Mouse (Mus musculus) embryonic facial prominence, embryonic 10.5 days (tissue): ENCODE measurements at regions not wholly inside any gene's neighbourhood (a gene's known extent, or its start where the extent isn't known, plus 50 kb on each side); places are given as distances from the start of the nearest gene placed in this dataset.

Source experiments
- DNase-seq: peaks from one replicate; pipeline ENCODE4 v3.0.0-alpha.2; 2017; ENCODE audit warnings: low spot score
- H3K27ac ChIP-seq: fragments of 300-500 bp; sonication (generic); replicated peaks from 2 replicates; pipeline ENCODE4 v1.5.1; 2016; ENCODE audit warnings: mild to moderate bottlenecking
- H3K27me3 ChIP-seq: fragments of 300-500 bp; sonication (generic); replicated peaks from 2 replicates; pipeline ENCODE4 v1.6.1; 2016; ENCODE audit warnings: low read depth, mild to moderate bottlenecking; ENCODE audit not compliant: poor library complexity, severe bottlenecking
- H3K36me3 ChIP-seq: fragments of 300-500 bp; sonication (generic); replicated peaks from 2 replicates; pipeline ENCODE4 v1.6.1; 2016; ENCODE audit warnings: mild to moderate bottlenecking, moderate library complexity
- H3K4me1 ChIP-seq: fragments of 300-500 bp; sonication (generic); 2 replicates; pipeline ENCODE4 v1.6.1; 2016
- H3K4me3 ChIP-seq: fragments of 300-500 bp; sonication (generic); 2 replicates; pipeline ENCODE4 v1.5.1; 2016; ENCODE audit warnings: mild to moderate bottlenecking, moderate library complexity
- H3K9me3 ChIP-seq: fragments of 300-500 bp; sonication (generic); 2 replicates; pipeline ENCODE4 v1.6.1; 2016; ENCODE audit warnings: mild to moderate bottlenecking
- WGBS: fragments of 180-500 bp; shearing (Covaris S2); methylation state at CpG from one replicate; pipeline ENCODE4 v1.1.7; 2016; 5-methylcytosine and 5-hydroxymethylcytosine counted together

- 20% methylated on average over 20 of the region's 20 CpGs for WGBS
- H3K36me3 ChIP-seq, result no peaks in the 10 kb centered on the region
- peak overlapping the region; percentile 85 for H3K27ac ChIP-seq
- DNase-seq, result peak; percentile 81
- H3K27me3 ChIP-seq, result no peaks in the 10 kb centered on the region
- H3K4me3 ChIP-seq, result peak overlapping the region; percentile 37
- H3K9me3 ChIP-seq, result no peaks in the 10 kb centered on the region
- peaks cover 27% of the 10 kb centered on the region for H3K4me1 ChIP-seq
Observed at GRCm38 (mm10) chr12:69501783-69502705, 80.8 kb downstream of the Vcpkmt start.

GRCm38 (mm10) chr12:69501346-69501730 is 81.5 kb downstream of the Vcpkmt start:
- 32% methylated on average over 2 of the region's 2 CpGs for WGBS
- peaks cover 27% of the 10 kb centered on the region for H3K4me1 ChIP-seq
- no peak for DNase-seq
- H3K9me3 ChIP-seq, result no peaks in the 10 kb centered on the region
- H3K4me3 ChIP-seq, result no peak overlapping the region; the same call in 1 of the 2 replicates
- peak overlapping the region; percentile 85 for H3K27ac ChIP-seq
- no peaks in the 10 kb centered on the region for H3K36me3 ChIP-seq
- no peaks in the 10 kb centered on the region for H3K27me3 ChIP-seq

GRCm38 (mm10) chr12:69500600-69501345 is 82.1 kb downstream of the Vcpkmt start:
- Histone ChIP-seq H3K4me3 (no peak overlapping the region), H3K36me3 (no peaks in the 10 kb centered on the region), H3K4me1 (peaks cover 27% of the 10 kb centered on the region), H3K27me3 (no peaks in the 10 kb centered on the region), H3K9me3 (no peaks in the 10 kb centered on the region), H3K27ac (peak overlapping the region; percentile 85)
- WGBS, result 70% methylated on average over 15 of the region's 15 CpGs
- no peak for DNase-seq

- no peaks in the 10 kb centered on the region for H3K27me3 ChIP-seq
- peaks cover 16% of the 10 kb centered on the region for H3K4me1 ChIP-seq
- DNase-seq, result no peak
- WGBS, result 85% methylated on average over 7 of the region's 7 CpGs
- no peak overlapping the region for H3K27ac ChIP-seq
- no peak overlapping the region for H3K4me3 ChIP-seq
- H3K9me3 ChIP-seq, result no peaks in the 10 kb centered on the region
- no peaks in the 10 kb centered on the region for H3K36me3 ChIP-seq
Observed at GRCm38 (mm10) chr12:69497121-69497520, 85.7 kb downstream of the Vcpkmt start.

DNA sequence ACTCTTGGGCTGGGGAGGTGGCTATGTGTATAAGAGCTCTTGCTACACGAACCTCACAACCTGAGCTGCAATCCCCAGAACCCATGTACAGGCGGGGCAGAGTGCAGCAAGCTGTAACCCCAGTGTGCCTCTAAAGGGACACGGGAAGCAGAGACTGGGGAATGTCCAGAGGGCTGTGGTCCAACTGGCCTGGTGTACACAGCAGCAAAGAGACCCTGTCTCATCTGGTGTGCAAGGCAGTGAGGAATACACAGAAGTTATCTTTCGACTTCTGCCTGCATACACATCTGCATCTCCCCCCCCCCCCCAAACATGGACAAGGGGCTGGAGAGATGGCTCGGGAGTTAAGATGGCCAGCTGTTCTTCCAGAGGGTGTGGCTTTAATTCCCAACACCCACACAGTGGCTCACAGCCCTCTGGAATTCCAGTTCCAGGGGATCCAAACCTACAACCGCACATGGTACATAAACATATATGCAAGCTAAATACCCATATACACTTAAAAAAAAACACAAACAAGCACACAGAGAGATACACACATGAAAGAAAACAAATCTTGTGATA is 86.4 kb downstream of the Vcpkmt start:
- Histone ChIP-seq H3K4me1 (peaks cover 9% of the 10 kb centered on the region), H3K27me3 (no peaks in the 10 kb centered on the region), H3K36me3 (no peaks in the 10 kb centered on the region), H3K4me3 (no peak overlapping the region), H3K27ac (no peak overlapping the region), H3K9me3 (no peaks in the 10 kb centered on the region)
- no peak for DNase-seq
- WGBS, result 83% methylated on average over 6 of the region's 6 CpGs

GRCm38 (mm10) chr12:69495776-69496175 is 87.1 kb downstream of the Vcpkmt start:
- no peak overlapping the region; the same call in 1 of the 2 replicates for H3K27ac ChIP-seq
- WGBS, result 91% methylated on average over 5 of the region's 5 CpGs
- no peaks in the 10 kb centered on the region for H3K9me3 ChIP-seq
- H3K36me3 ChIP-seq, result no peaks in the 10 kb centered on the region
- no peaks in the 10 kb centered on the region for H3K27me3 ChIP-seq
- no peak for DNase-seq
- peaks cover 3% of the 10 kb centered on the region for H3K4me1 ChIP-seq
- H3K4me3 ChIP-seq, result no peak overlapping the region

DNA sequence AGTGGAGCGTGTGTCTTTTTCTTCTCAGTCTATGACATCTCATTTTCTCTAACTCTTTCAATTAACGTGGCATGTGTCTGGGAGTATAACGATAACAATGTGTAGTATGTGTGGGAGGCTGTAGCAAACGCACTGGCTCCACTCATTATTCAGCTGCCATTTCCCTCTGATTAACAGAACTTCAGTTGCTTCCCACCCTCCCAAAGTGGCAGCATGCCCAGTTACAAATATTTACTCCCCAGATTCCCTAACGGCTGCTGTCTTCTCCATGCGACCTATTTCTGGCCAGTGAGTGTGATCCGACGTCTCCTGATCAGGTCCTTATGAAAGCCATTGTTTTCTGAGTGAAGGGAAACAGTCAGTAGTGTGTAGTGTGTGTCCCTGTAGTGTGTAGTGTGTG is 88.2 kb downstream of the Vcpkmt start:
- WGBS, result 90% methylated on average over 8 of the region's 8 CpGs
- no peak overlapping the region for H3K4me3 ChIP-seq
- no peak for DNase-seq

DNA sequence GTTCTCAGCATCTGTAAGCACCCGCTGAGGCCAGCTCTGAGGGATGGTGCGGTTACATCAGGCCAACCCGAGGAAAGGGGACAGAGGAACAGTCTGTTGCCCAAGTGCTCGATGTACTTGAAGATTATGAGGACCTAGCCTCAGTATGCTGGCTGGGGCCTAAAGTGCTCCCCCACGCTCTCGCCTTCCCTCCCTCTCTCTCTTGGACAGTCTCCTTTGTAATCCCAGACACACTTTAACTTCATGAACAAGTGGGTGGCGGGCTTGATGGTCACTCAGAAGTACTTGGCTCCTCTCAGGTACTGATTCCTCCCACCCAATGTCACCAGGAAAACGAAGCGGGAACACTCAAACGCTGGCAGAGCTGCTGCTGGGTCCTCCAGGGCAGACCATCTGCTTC is 93.1 kb downstream of the Vcpkmt start:
- WGBS, result 92% methylated on average over 10 of the region's 10 CpGs
- H3K27ac ChIP-seq, result no peak overlapping the region
- no peaks in the 10 kb centered on the region for H3K9me3 ChIP-seq
- H3K4me3 ChIP-seq, result no peak overlapping the region
- no peaks in the 10 kb centered on the region for H3K27me3 ChIP-seq
- no peak for DNase-seq
- H3K36me3 ChIP-seq, result no peaks in the 10 kb centered on the region
- H3K4me1 ChIP-seq, result peaks cover 19% of the 10 kb centered on the region

More for the DNA sequence above, 88.2 kb downstream of the Vcpkmt start:
- Histone ChIP-seq H3K27ac (no peak overlapping the region), H3K9me3 (no peaks in the 10 kb centered on the region), H3K4me1 (no peaks in the 10 kb centered on the region), H3K36me3 (no peaks in the 10 kb centered on the region), H3K27me3 (no peaks in the 10 kb centered on the region)

DNA sequence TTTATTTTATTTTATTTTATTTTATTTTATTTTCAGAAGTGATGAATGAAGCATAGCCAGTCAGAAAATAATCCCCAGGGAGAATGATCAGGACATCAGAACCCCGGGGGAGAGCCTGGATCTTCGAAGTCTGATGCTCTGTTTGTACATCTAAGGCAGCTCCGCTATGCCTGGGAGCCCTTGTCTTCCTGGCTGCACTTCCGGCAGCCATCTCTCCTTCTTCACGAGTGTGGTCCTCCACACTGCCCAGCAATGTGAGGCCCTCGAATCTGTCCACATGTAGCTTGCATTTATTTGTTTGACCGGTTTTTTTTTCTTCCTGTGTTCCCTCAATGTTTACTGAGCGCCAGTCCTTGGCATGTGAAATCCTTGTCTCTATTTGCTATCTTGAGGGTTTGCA is 95.9 kb downstream of the Vcpkmt start:
- no peaks in the 10 kb centered on the region for H3K36me3 ChIP-seq
- no peaks in the 10 kb centered on the region for H3K27me3 ChIP-seq
- 78% methylated on average over 8 of the region's 8 CpGs for WGBS
- no peaks in the 10 kb centered on the region for H3K9me3 ChIP-seq
- H3K4me1 ChIP-seq, result peaks cover 23% of the 10 kb centered on the region
- no peak for DNase-seq
- no peak overlapping the region for H3K27ac ChIP-seq
- H3K4me3 ChIP-seq, result no peak overlapping the region

- no peaks in the 10 kb centered on the region for H3K9me3 ChIP-seq
- H3K4me3 ChIP-seq, result peak overlapping the region; percentile 39
- WGBS, result 25% methylated on average over 14 of the region's 14 CpGs
- peaks cover 23% of the 10 kb centered on the region for H3K4me1 ChIP-seq
- peak overlapping the region; percentile 58 for H3K27ac ChIP-seq
- H3K36me3 ChIP-seq, result no peaks in the 10 kb centered on the region
- DNase-seq, result peak; percentile 59
- no peaks in the 10 kb centered on the region for H3K27me3 ChIP-seq
Observed at GRCm38 (mm10) chr12:69485652-69486651, 96.9 kb downstream of the Vcpkmt start.

- no peak for DNase-seq
- Histone ChIP-seq H3K36me3 (no peaks in the 10 kb centered on the region), H3K4me1 (peaks cover 30% of the 10 kb centered on the region), H3K27ac (no peak overlapping the region), H3K9me3 (no peaks in the 10 kb centered on the region), H3K27me3 (0 out of 2 replicates have a peak, but pooled peaks cover 5% of the 10 kb centered on the region), H3K4me3 (no peak overlapping the region)
- 79% methylated on average over 3 of the region's 3 CpGs for WGBS
Observed at GRCm38 (mm10) chr12:69481420-69481819, 101.4 kb downstream of the Vcpkmt start.
